Mouse (Mus musculus) stomach, embryonic 16.5 days (tissue): ENCODE measurements around the gene Fsip1. TPM values are rescaled to one million over a fixed set of nuclear protein-coding genes. Genes with fewer than 3 reads are reported as not detected.

Source experiments
- ATAC-seq: fragments of 200-750 bp; cut with Nextera tagmentation; 2 replicates; pipeline ENCODE4 v1.8.0; 2017; ENCODE audit warnings: moderate number of reproducible peaks, moderate TSS enrichment; ENCODE audit not compliant: insufficient read depth, low FRiP score
- H3K27ac ChIP-seq: fragments of 300-500 bp; sonication (generic); 2 replicates; pipeline ENCODE4 v1.5.1; 2014; ENCODE audit warnings: low read length
- H3K27me3 ChIP-seq: fragments of 300-500 bp; sonication (generic); 2 replicates; pipeline ENCODE4 v1.6.1; 2014; ENCODE audit warnings: low read length, control low read depth, mixed read lengths; ENCODE audit not compliant: control insufficient read depth, insufficient read depth
- H3K36me3 ChIP-seq: fragments of 300-500 bp; sonication (generic); 2 replicates; pipeline ENCODE4 v1.6.1; 2014; ENCODE audit warnings: low read length; ENCODE audit not compliant: control insufficient read depth, insufficient read depth
- H3K4me1 ChIP-seq: fragments of 300-500 bp; sonication (generic); 2 replicates; pipeline ENCODE4 v1.6.1; 2014; ENCODE audit warnings: low read length, control low read depth, mixed read lengths; ENCODE audit not compliant: control insufficient read depth, insufficient read depth
- H3K4me2 ChIP-seq: fragments of 300-500 bp; sonication (generic); 2 replicates; pipeline ENCODE4 v1.6.1; 2014; ENCODE audit warnings: low read depth, low read length, mixed read lengths
- H3K4me3 ChIP-seq: fragments of 300-500 bp; sonication (generic); replicated peaks from 2 replicates; pipeline ENCODE4 v1.5.1; 2014; ENCODE audit warnings: mild to moderate bottlenecking, low read length
- H3K9ac ChIP-seq: fragments of 300-500 bp; sonication (generic); 2 replicates; pipeline ENCODE4 v1.6.1; 2014; ENCODE audit warnings: low read length
- H3K9me3 ChIP-seq: fragments of 300-500 bp; sonication (generic); replicated peaks from 2 replicates; pipeline ENCODE4 v1.6.1; 2016; ENCODE audit warnings: low read length, control low read depth; ENCODE audit not compliant: control insufficient read depth
- WGBS: fragments of 180-500 bp; shearing (Covaris S2); extraction: QIAGEN DNeasy Blood & Tissue Kit; methylation state at CpG from one replicate; pipeline ENCODE4 v1.1.7; 2014; 5-methylcytosine and 5-hydroxymethylcytosine counted together
- polyA plus RNA-seq: library from polyadenylated mRNA; unstranded; fragments of >200 nt; fragmentation: Nextera tagmentation; extraction: Ambion mirVana; gene quantifications from 2 replicates; pipeline ENCODE4 v1.2.1, GENCODE M21; 2015

The Fsip1 gene
- polyA plus RNA-seq, 1 experiment from 2014 or later: 0.31 TPM

DNA sequence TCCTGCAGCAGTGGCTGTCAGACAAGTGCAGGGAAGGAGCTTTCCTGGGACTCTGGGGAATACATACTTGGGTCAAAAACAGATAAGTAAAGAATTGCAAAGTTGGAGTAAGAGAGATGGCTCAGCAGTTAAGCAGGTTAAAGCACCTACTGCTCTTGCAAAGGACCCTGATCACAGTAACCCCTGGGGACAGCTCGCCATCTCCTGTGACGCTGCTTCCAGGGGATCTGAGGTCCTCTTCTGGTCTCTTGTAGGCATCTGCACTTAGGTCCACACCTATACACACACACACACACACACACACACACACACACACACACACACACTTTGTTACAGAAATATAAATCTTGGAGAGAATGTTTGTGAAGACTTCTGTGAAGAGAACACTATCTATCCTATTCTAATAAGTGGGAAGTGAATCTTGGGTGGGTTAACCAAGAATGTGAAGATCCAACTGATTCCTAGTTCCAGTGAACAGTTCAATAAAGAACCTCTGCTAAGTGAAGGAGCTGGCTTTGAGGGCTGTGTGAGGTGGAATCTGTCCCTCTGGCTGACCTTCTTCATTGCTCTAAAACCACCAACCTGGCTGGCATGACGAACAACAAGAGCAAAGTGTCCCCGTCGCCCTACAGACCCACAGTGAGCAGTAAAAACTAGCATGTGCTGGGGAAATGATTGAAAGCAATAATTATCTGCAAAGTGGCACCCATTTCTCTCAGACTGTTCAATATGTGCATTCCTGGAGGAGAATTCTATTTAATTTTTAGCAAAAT, 129.1 kb downstream of the Fsip1 start:
- ATAC-seq: no peak

DNA sequence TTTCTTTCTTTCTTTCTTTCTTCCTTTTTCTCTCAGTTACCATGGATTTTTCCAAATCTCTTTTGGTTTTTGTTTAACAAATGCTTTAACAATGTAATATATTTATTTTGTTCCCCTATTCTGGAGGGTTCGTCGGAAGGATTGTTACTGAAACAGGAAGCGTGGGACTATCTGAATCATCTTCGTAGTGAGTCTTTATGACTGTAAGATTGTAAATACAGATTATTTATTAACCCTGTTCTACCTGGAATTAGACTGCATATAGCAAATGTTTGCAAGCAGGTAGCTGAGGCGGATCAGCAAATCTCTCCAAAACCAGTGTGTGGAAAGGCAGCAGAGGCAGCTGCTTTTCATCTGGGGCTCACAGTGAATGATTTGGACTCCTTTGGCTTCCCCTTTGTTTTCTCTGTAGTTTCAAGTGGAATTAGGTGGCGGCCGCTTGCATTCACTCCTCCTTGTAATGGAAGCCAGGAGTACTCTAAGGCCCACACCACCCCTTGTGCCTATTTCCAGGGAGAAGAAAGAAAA, 130.8 kb downstream of the Fsip1 start:
- Histone ChIP-seq H3K4me3 (no peak overlapping the region), H3K4me2 (no peak overlapping the region), H3K9me3 (no peaks in the 10 kb centered on the region), H3K27ac (no peak overlapping the region), H3K9ac (no peak overlapping the region), H3K27me3 (no peaks in the 10 kb centered on the region), H3K36me3 (peaks cover 24% of the 10 kb centered on the region), H3K4me1 (no peaks in the 10 kb centered on the region)
- 62% methylated on average over 7 of the region's 7 CpGs for WGBS
- no peak for ATAC-seq

More for the DNA sequence above, 129.1 kb downstream of the Fsip1 start:
- Histone ChIP-seq H3K4me1 (no peaks in the 10 kb centered on the region), H3K27ac (no peak overlapping the region), H3K9me3 (no peaks in the 10 kb centered on the region), H3K4me2 (no peak overlapping the region), H3K4me3 (no peak overlapping the region), H3K36me3 (peaks cover 18% of the 10 kb centered on the region), H3K27me3 (no peaks in the 10 kb centered on the region), H3K9ac (no peak overlapping the region)
- 87% methylated on average over 5 of the region's 5 CpGs for WGBS

DNA sequence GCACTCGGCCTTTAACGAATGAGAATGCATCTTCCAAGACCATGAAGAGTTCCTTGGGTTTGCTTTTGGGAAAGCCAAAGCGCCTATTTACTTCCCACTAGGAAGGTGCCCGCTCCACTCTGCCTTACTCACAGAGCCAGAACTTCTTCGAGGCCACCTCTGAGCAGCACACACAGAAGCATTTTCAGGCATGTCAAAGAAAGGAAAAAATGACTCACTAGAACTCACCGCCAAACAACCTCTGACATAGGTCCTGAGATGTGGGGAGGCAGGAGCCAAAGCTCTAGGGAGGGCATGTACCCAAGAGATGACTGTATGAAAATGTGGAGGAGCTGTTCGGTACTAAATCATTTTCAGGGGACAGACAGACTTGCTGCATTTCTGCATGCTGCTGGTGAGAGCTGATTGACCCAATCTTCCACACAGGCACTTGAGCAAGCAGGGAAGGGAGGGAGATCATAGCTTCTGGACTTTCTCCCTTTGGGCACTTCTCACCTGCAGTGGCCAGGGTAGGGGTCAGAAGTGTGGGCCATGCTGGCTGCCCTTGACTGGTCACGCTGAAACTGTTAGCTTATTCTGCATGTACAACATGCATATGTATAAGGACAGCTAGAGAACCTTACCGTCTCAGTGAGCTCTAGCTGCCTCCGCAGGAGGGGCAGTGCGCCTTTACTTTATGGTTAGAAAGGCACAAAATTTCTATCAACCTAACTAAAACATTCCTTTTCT, 131.4 kb downstream of the Fsip1 start:
- Histone ChIP-seq H3K27me3 (no peaks in the 10 kb centered on the region), H3K9me3 (no peaks in the 10 kb centered on the region), H3K4me3 (no peak overlapping the region), H3K27ac (no peak overlapping the region), H3K4me1 (no peaks in the 10 kb centered on the region), H3K36me3 (peaks cover 30% of the 10 kb centered on the region), H3K4me2 (no peak overlapping the region), H3K9ac (no peak overlapping the region)
- no peak for ATAC-seq
- WGBS: 79% methylated on average over 11 of the region's 11 CpGs

DNA sequence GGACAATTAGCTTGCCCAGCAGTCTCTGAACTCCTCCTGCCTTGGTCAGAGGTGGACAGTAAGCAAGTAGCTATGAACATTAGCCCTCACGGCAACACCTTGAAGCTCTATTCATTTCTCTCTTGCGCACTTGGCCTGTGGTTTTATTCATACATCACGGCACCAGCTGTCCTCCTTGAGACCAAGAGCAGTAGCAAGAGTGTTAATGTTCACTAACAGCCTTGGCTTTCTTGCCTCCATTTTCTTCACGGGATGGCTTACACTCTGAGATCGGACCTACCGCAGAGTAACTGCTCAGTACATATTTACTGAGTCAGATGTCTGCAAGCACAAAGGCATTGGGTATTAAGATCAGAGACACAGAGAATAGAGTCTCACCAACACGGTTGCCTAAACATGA, 132.3 kb downstream of the Fsip1 start:
- no peak overlapping the region for H3K9ac ChIP-seq
- 75% methylated on average over 7 of the region's 7 CpGs for WGBS

DNA sequence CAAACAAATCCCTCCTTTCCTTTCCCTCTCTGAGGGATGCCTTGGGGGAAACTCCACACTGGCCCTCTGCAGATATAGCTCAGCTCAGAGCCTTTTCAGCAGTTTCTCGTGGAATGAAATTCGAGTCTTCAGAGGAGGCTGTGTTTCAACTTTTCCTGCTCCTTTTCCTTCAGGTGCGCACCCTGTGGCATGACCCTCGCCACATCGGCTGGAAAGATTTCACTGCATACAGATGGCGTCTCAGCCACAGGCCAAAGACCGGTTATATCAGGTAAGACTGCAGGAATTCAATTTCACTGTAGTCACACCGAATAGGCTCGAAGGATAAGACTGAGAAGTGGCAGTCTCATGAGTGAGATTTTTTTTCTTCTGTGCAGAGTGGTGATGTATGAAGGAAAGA, 133.0 kb downstream of the Fsip1 start:
- ATAC-seq: no peak
- no peak overlapping the region for H3K4me3 ChIP-seq

More for the DNA sequence above, 132.3 kb downstream of the Fsip1 start:
- Histone ChIP-seq H3K9me3 (no peaks in the 10 kb centered on the region), H3K36me3 (peaks cover 39% of the 10 kb centered on the region), H3K4me1 (no peaks in the 10 kb centered on the region), H3K4me3 (no peak overlapping the region), H3K27ac (no peak overlapping the region), H3K4me2 (no peak overlapping the region), H3K27me3 (no peaks in the 10 kb centered on the region)
- ATAC-seq: no peak

DNA sequence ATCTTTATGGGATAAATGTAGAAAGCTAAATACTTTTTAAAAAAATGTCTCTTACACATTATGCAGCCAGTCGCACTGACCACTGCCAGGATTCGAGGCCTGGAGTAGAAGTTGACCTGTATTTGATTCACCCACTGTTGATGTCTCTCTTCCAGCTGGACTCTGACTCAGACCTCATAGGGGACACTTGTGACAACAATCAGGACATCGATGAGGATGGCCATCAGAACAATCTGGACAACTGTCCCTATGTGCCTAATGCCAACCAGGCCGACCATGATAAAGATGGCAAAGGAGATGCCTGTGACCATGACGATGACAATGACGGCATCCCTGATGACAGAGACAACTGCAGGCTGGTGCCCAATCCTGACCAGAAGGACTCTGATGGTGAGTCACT, 134.5 kb downstream of the Fsip1 start:
- H3K36me3 ChIP-seq: peaks cover 54% of the 10 kb centered on the region
- no peak overlapping the region for H3K4me3 ChIP-seq
- WGBS: 91% methylated on average over 6 of the region's 6 CpGs
- ATAC-seq: no peak
- H3K4me1 ChIP-seq: no peaks in the 10 kb centered on the region
- no peaks in the 10 kb centered on the region for H3K9me3 ChIP-seq
- no peaks in the 10 kb centered on the region for H3K27me3 ChIP-seq
- no peak overlapping the region for H3K4me2 ChIP-seq
- no peak overlapping the region for H3K27ac ChIP-seq
- no peak overlapping the region for H3K9ac ChIP-seq

More for the DNA sequence above, 133.0 kb downstream of the Fsip1 start:
- Histone ChIP-seq H3K9ac (no peak overlapping the region), H3K27me3 (no peaks in the 10 kb centered on the region), H3K36me3 (peaks cover 46% of the 10 kb centered on the region), H3K4me2 (no peak overlapping the region), H3K9me3 (no peaks in the 10 kb centered on the region), H3K27ac (no peak overlapping the region), H3K4me1 (no peaks in the 10 kb centered on the region)
- WGBS: 89% methylated on average over 9 of the region's 9 CpGs

DNA sequence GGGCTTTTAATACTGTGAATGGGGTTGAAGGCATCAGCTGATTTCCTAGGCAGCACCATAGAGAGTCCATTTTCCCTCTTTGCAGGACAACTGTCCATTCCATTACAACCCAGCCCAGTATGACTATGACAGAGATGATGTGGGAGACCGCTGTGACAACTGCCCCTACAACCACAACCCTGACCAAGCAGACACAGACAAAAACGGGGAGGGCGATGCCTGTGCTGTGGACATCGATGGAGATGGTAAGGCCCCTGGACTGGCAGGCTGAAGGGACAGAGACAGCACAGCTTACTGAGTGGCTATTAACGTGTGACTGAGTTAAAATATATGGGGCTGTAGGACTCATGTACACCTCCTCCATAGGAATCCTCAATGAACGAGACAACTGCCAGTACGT, 136.0 kb downstream of the Fsip1 start:
- Histone ChIP-seq H3K4me2 (no peak overlapping the region), H3K27me3 (no peaks in the 10 kb centered on the region), H3K36me3 (peaks cover 54% of the 10 kb centered on the region), H3K9ac (no peak overlapping the region), H3K4me3 (no peak overlapping the region), H3K4me1 (no peaks in the 10 kb centered on the region), H3K9me3 (no peaks in the 10 kb centered on the region), H3K27ac (no peak overlapping the region)
- WGBS: 92% methylated on average over 7 of the region's 7 CpGs
- ATAC-seq: no peak

DNA sequence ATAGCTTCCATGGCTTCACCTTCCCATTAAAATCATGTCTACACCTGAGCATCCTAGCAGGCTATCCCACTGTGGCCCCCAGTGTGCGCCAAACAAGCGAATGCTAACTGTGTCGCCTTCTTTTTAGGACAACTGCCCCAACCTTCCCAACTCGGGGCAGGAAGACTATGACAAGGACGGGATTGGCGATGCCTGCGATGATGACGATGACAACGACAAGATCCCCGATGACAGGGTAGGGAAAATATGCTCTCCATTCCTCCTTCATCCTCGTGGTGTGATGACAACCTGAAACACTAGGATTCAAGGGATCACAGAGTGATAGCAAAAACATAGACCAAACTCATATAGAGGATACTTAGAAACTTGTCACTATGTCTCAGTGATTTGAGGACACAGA, 136.7 kb downstream of the Fsip1 start:
- WGBS: 93% methylated on average over 11 of the region's 11 CpGs

DNA sequence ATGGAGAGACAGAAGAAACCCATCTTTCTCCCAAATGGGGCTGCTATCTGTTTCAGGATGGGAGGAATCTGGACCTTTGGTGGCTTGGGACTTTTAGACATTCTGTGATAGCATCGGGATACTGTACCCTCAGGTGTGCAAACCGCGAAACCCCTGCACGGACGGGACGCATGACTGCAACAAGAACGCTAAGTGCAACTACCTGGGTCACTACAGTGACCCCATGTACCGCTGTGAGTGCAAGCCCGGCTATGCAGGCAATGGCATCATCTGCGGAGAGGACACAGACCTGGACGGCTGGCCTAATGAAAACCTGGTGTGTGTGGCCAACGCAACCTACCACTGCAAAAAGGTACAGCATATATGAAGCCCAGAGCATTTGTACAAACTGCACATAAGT, 137.1 kb downstream of the Fsip1 start:
- no peak overlapping the region for H3K4me2 ChIP-seq
- H3K9ac ChIP-seq: no peak overlapping the region
- peaks cover 5% of the 10 kb centered on the region; the same call in 1 of the 2 replicates for H3K4me1 ChIP-seq
- no peak for ATAC-seq
- WGBS: 95% methylated on average over 12 of the region's 12 CpGs
- no peaks in the 10 kb centered on the region for H3K9me3 ChIP-seq
- peaks cover 53% of the 10 kb centered on the region for H3K36me3 ChIP-seq
- no peaks in the 10 kb centered on the region for H3K27me3 ChIP-seq
- H3K4me3 ChIP-seq: no peak overlapping the region
- H3K27ac ChIP-seq: no peak overlapping the region

More for the DNA sequence above, 136.7 kb downstream of the Fsip1 start:
- no peaks in the 10 kb centered on the region for H3K9me3 ChIP-seq
- no peak overlapping the region for H3K4me2 ChIP-seq
- no peak overlapping the region for H3K4me3 ChIP-seq
- no peak for ATAC-seq
- H3K27me3 ChIP-seq: no peaks in the 10 kb centered on the region
- H3K36me3 ChIP-seq: peaks cover 54% of the 10 kb centered on the region
- no peak overlapping the region for H3K9ac ChIP-seq
- H3K4me1 ChIP-seq: peaks cover 3% of the 10 kb centered on the region; the same call in 1 of the 2 replicates
- H3K27ac ChIP-seq: no peak overlapping the region
